Mouse (Mus musculus): ENCODE results near the gene Gars.

- no peak for TF ChIP-seq POLR2A (IDR thresholded peaks at IDR 0.05; ENCODE audit: insufficient read depth, low read length)
- TF ChIP-seq CTCF (IDR thresholded peaks at IDR 0.05; ENCODE audit: low read depth, low read length): no peak
These were observed 1.1 kb downstream of the Gars start for GRCm38 (mm10) chr6:55038671-55039445.
